Mouse (Mus musculus) kidney, adult 2 months (tissue): ENCODE measurements around the gene Dpy19l3.

ENCODE experiments used
- CTCF ChIP-seq: fragments of 200-500 bp; conservative IDR thresholded peaks from 2 replicates; pipeline ENCODE4 v1.5.1; 2011; ENCODE audit warnings: low read depth, mild to moderate bottlenecking, control low read depth, low read length, moderate library complexity, mixed read lengths; ENCODE audit not compliant: insufficient read depth, insufficient read length
- POLR2A ChIP-seq: fragments of 200-500 bp; IDR thresholded peaks from one replicate; pipeline ENCODE4 v1.6.1; 2011; ENCODE audit warnings: low read depth, low read length, control low read depth

GRCm38 (mm10) chr7:35796123-35796522, 41.9 kb upstream of the Dpy19l3 start:
- no peak for TF ChIP-seq POLR2A
- TF ChIP-seq CTCF: no peak
